Mouse (Mus musculus): ENCODE measurements at regions not wholly inside any gene's neighbourhood (a gene's known extent, or its start where the extent isn't known, plus 50 kb on each side); places are given as distances from the start of the nearest gene placed in this dataset.
A peak's percentile ranks its signal among the peaks of the same experiment; 100 is the strongest.

DNA sequence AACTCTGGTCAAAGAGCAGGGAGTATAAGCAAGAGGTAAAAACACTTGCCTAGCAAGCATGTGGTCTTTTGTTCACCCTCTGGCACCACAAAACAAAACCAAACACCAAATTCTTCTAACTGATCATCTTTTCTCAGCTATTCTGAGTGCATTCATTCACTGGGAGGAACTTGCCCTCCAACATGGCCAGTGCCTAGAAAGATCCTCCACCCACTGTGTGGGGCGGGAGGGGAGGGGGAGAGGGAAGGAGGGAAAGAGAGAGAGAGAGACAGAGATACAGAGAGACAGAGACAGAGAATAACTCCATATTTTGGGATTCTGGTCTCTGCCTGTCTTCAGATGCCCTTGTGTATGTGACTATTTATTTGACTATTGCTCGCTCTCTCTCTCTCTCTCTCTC lies 360.9 kb downstream of the Nuf2 start:
- no peaks in the 10 kb centered on the region for H3K36me3 ChIP-seq (ENCODE audit: control insufficient read depth, insufficient read depth)
- H3K4me1 ChIP-seq (replicated peaks; ENCODE audit: control insufficient read depth, insufficient read depth, low read length), result no peaks in the 10 kb centered on the region
- no peak for ATAC-seq
- no peaks in the 10 kb centered on the region for H3K27me3 ChIP-seq (replicated peaks; ENCODE audit: control insufficient read depth, insufficient read depth, low read length)
- H3K4me2 ChIP-seq (ENCODE audit: low read length), result no peak overlapping the region
- no peak overlapping the region for H3K9ac ChIP-seq (replicated peaks; ENCODE audit: low read depth, low read length)
- H3K4me3 ChIP-seq (replicated peaks; ENCODE audit: low read length), result no peak overlapping the region
- 93% methylated on average over 2 of the region's 2 CpGs for WGBS
- no peak overlapping the region for H3K27ac ChIP-seq (ENCODE audit: low read length)
- H3K9me3 ChIP-seq (ENCODE audit: control insufficient read depth, low read length), result no peaks in the 10 kb centered on the region

DNA sequence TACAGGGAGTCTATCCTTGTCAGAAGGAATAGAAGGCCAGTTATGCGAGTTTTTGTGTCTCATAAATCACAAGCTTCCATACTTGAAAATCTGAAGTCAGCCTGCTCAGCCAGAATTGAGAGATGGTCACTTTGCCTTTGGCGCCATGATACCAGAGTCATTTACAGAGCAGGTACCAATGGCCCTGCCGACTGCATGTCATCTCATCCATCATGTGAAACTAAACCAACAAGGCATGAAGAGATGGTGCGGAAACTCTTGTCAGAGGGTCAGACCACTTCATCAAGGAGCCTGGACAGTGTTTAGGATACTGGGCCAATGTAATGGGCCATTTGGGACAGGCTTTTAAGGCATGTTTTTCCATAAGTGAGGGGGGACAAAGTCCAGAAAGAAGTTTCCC lies 363.2 kb downstream of the Nuf2 start:
- Histone ChIP-seq H3K4me2 (ENCODE audit: low read length) (no peak overlapping the region), H3K4me3 (replicated peaks; ENCODE audit: low read length) (no peak overlapping the region), H3K4me1 (replicated peaks; ENCODE audit: control insufficient read depth, insufficient read depth, low read length) (no peaks in the 10 kb centered on the region), H3K27me3 (replicated peaks; ENCODE audit: control insufficient read depth, insufficient read depth, low read length) (no peaks in the 10 kb centered on the region), H3K36me3 (ENCODE audit: control insufficient read depth, insufficient read depth) (no peaks in the 10 kb centered on the region), H3K27ac (ENCODE audit: low read length) (no peak overlapping the region), H3K9me3 (ENCODE audit: control insufficient read depth, low read length) (no peaks in the 10 kb centered on the region), H3K9ac (replicated peaks; ENCODE audit: low read depth, low read length) (no peak overlapping the region)
- 94% methylated on average over 4 of the region's 4 CpGs for WGBS
- no peak for ATAC-seq

DNA sequence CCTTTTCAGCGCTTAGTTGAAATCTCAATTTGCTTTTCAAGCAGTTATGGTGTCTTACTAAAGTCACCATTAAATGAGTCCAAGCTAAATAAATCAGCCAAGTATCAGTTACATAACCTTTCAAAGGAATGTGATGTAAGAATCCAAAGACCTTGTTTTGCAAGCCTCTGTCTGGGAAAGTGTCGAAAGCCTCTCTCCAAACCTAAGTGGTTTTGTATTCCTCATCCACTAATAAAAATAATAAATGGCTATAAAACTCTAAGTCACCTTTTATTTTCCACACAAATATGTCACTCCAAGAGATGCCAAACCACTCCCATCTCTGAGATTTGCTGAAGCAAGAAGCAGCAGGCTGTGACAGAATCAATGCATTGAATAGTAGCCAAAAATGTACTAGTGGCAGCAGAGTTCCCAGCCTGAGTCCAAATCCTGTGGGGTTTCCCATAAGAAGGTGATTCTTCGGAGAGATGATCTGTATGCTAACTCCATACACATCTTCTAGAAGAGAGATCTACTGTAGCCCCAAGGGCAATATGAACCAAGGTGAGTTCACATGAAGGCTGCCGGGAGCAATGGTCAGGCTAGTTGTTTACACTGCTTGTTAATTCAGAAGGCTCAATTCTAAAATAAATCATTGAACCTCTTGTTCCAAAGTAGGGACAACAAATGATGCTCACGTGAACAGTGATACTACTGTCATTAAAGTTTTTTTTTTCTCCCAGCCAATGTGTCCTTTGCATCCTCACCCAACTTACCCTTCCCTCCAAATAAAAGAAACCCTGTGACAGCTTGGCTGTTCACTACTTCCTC lies 365.0 kb downstream of the Nuf2 start:
- Histone ChIP-seq H3K4me1 (replicated peaks; ENCODE audit: control insufficient read depth, insufficient read depth, low read length) (no peaks in the 10 kb centered on the region), H3K4me3 (replicated peaks; ENCODE audit: low read length) (no peak overlapping the region), H3K36me3 (ENCODE audit: control insufficient read depth, insufficient read depth) (no peaks in the 10 kb centered on the region), H3K9me3 (ENCODE audit: control insufficient read depth, low read length) (no peaks in the 10 kb centered on the region), H3K4me2 (ENCODE audit: low read length) (no peak overlapping the region), H3K27ac (ENCODE audit: low read length) (no peak overlapping the region), H3K27me3 (replicated peaks; ENCODE audit: control insufficient read depth, insufficient read depth, low read length) (no peaks in the 10 kb centered on the region), H3K9ac (replicated peaks; ENCODE audit: low read depth, low read length) (no peak overlapping the region)
- no peak for ATAC-seq
- WGBS, result 85% methylated on average over 5 of the region's 5 CpGs

DNA sequence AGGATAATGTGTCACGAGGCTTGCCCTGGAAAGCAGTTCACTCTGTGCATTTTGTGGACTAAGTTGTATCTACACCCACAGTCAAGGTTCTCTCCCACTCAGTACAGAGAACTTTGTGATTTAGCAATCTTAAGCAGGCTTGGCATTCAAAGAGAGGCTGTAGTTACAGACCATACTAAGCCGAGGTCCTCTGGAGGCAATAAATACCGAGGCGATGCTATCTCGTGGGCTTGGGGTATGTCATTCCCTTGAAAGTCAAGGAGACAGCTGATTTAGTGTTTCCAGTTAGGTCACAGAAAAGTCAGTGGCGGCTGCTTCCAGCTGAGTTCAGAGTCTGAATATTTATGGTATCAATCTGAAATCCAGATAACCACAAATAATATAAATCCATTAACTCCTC lies 370.4 kb downstream of the Nuf2 start:
- 94% methylated on average over 6 of the region's 6 CpGs for WGBS

DNA sequence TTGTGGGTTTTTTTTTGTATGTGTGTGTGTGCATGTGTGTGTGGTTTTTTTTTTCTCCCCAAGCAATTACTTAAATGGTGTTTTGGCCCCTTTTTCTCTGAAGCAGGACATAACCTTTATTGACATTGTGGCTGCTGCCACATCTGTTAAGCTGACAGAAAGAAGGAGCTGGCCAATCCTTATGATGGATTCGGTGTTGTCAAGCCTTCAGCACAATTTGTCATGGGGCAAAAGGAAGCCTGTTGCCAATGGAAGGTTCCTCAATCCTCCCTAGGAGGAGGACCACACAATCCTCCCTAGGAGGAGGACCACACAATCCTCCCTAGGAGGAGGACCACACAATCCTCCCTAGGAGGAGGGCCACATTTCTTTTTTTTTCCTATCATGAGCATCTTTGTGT lies 371.0 kb downstream of the Nuf2 start:
- no peak overlapping the region for H3K27ac ChIP-seq (ENCODE audit: low read length)
- no peaks in the 10 kb centered on the region for H3K9me3 ChIP-seq (ENCODE audit: control insufficient read depth, low read length)
- H3K4me2 ChIP-seq (ENCODE audit: low read length), result no peak overlapping the region
- ATAC-seq, result no peak
- 84% methylated on average over 1 of the region's 1 CpGs for WGBS
- H3K27me3 ChIP-seq (replicated peaks; ENCODE audit: control insufficient read depth, insufficient read depth, low read length), result no peaks in the 10 kb centered on the region
- no peak overlapping the region for H3K4me3 ChIP-seq (replicated peaks; ENCODE audit: low read length)
- no peaks in the 10 kb centered on the region for H3K36me3 ChIP-seq (ENCODE audit: control insufficient read depth, insufficient read depth)
- H3K9ac ChIP-seq (replicated peaks; ENCODE audit: low read depth, low read length), result no peak overlapping the region
- H3K4me1 ChIP-seq (replicated peaks; ENCODE audit: control insufficient read depth, insufficient read depth, low read length), result 0 out of 2 replicates have a peak, but pooled peaks cover 6% of the 10 kb centered on the region

More for the DNA sequence above, 370.4 kb downstream of the Nuf2 start:
- no peak overlapping the region for H3K4me3 ChIP-seq (replicated peaks; ENCODE audit: low read length)
- H3K9ac ChIP-seq (replicated peaks; ENCODE audit: low read depth, low read length), result no peak overlapping the region
- H3K27me3 ChIP-seq (replicated peaks; ENCODE audit: control insufficient read depth, insufficient read depth, low read length), result no peaks in the 10 kb centered on the region
- no peak for ATAC-seq
- H3K4me1 ChIP-seq (replicated peaks; ENCODE audit: control insufficient read depth, insufficient read depth, low read length), result 0 out of 2 replicates have a peak, but pooled peaks cover 4% of the 10 kb centered on the region
- H3K36me3 ChIP-seq (ENCODE audit: control insufficient read depth, insufficient read depth), result no peaks in the 10 kb centered on the region
- no peaks in the 10 kb centered on the region for H3K9me3 ChIP-seq (ENCODE audit: control insufficient read depth, low read length)
- no peak overlapping the region for H3K4me2 ChIP-seq (ENCODE audit: low read length)
- H3K27ac ChIP-seq (ENCODE audit: low read length), result no peak overlapping the region

DNA sequence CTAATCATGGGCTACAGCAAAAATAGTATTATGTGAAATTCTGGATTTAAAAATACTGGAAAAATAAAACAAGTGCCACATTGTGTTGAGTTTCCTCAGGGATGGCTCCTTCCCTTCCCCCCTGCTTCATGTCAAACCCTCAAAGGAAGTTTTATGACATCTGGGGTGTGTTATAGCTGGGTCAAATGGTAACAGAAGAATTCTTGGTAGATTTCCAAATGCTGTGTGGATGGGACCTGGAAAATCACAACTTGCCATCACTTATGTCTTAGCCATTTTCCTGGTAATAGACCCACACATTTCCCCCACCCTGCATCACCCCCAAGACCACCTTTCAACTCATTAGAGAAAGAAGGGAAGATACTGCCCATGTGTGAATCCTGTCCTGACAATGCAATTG lies 371.5 kb downstream of the Nuf2 start:
- no peaks in the 10 kb centered on the region for H3K9me3 ChIP-seq (ENCODE audit: control insufficient read depth, low read length)
- no peak overlapping the region for H3K27ac ChIP-seq (ENCODE audit: low read length)
- H3K4me3 ChIP-seq (replicated peaks; ENCODE audit: low read length), result no peak overlapping the region
- no peaks in the 10 kb centered on the region for H3K27me3 ChIP-seq (replicated peaks; ENCODE audit: control insufficient read depth, insufficient read depth, low read length)
- H3K9ac ChIP-seq (replicated peaks; ENCODE audit: low read depth, low read length), result no peak overlapping the region
- no peak overlapping the region for H3K4me2 ChIP-seq (ENCODE audit: low read length)
- 0 out of 2 replicates have a peak, but pooled peaks cover 6% of the 10 kb centered on the region for H3K4me1 ChIP-seq (replicated peaks; ENCODE audit: control insufficient read depth, insufficient read depth, low read length)
- no peaks in the 10 kb centered on the region for H3K36me3 ChIP-seq (ENCODE audit: control insufficient read depth, insufficient read depth)
- ATAC-seq, result no peak

DNA sequence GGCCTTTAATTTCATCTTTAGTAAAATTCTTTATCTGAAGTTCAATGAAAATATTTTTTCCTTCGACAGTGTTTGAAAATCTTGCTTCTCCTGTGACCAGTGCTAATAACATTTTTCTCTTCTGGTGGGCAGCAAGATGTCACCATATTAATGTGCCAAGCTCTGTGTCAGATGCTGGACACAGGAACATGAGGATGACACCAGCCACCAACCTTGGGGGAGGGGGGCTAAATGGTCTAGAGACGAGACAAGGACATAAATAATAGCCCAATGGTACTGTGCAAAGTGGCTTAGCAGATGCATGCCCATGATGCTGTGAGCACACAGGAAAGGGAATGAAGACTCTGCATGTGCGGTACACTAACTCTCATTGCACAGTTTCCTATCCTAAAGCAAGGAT lies 373.8 kb downstream of the Nuf2 start:
- WGBS, result 90% methylated on average over 3 of the region's 3 CpGs
- no peak for ATAC-seq
- H3K36me3 ChIP-seq (ENCODE audit: control insufficient read depth, insufficient read depth), result no peaks in the 10 kb centered on the region

DNA sequence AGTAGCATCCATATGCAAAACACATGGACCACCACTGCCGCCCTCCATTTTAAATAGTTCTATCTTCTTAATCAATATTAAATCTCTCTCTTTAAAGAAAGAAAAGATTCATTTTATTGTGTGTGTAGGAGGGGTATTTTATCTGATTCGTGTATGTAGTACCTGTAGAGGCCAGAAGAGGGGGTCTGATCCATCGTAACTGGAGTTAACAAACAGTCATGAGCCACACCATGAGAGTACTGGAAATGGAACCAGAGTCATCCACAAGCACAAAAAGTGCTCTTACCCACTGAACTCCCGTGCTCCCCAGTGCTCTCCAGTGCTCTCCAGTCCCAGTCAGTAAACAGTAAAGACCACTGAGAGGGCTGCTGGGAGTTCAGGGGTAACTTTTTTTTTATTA lies 374.4 kb downstream of the Nuf2 start:
- Histone ChIP-seq H3K9ac (replicated peaks; ENCODE audit: low read depth, low read length) (no peak overlapping the region), H3K4me2 (ENCODE audit: low read length) (no peak overlapping the region), H3K27ac (ENCODE audit: low read length) (no peak overlapping the region; the same call in 1 of the 2 replicates), H3K4me3 (replicated peaks; ENCODE audit: low read length) (no peak overlapping the region), H3K4me1 (replicated peaks; ENCODE audit: control insufficient read depth, insufficient read depth, low read length) (0 out of 2 replicates have a peak, but pooled peaks cover 6% of the 10 kb centered on the region), H3K27me3 (replicated peaks; ENCODE audit: control insufficient read depth, insufficient read depth, low read length) (no peaks in the 10 kb centered on the region), H3K36me3 (ENCODE audit: control insufficient read depth, insufficient read depth) (no peaks in the 10 kb centered on the region), H3K9me3 (ENCODE audit: control insufficient read depth, low read length) (no peaks in the 10 kb centered on the region)
- WGBS, result 87% methylated on average over 4 of the region's 4 CpGs
- no peak for ATAC-seq

More for the DNA sequence above, 373.8 kb downstream of the Nuf2 start:
- 0 out of 2 replicates have a peak, but pooled peaks cover 6% of the 10 kb centered on the region for H3K4me1 ChIP-seq (replicated peaks; ENCODE audit: control insufficient read depth, insufficient read depth, low read length)
- no peak overlapping the region for H3K4me2 ChIP-seq (ENCODE audit: low read length)
- H3K27ac ChIP-seq (ENCODE audit: low read length), result no peak overlapping the region
- no peaks in the 10 kb centered on the region for H3K27me3 ChIP-seq (replicated peaks; ENCODE audit: control insufficient read depth, insufficient read depth, low read length)
- H3K9me3 ChIP-seq (ENCODE audit: control insufficient read depth, low read length), result no peaks in the 10 kb centered on the region
- no peak overlapping the region for H3K9ac ChIP-seq (replicated peaks; ENCODE audit: low read depth, low read length)
- no peak overlapping the region for H3K4me3 ChIP-seq (replicated peaks; ENCODE audit: low read length)

DNA sequence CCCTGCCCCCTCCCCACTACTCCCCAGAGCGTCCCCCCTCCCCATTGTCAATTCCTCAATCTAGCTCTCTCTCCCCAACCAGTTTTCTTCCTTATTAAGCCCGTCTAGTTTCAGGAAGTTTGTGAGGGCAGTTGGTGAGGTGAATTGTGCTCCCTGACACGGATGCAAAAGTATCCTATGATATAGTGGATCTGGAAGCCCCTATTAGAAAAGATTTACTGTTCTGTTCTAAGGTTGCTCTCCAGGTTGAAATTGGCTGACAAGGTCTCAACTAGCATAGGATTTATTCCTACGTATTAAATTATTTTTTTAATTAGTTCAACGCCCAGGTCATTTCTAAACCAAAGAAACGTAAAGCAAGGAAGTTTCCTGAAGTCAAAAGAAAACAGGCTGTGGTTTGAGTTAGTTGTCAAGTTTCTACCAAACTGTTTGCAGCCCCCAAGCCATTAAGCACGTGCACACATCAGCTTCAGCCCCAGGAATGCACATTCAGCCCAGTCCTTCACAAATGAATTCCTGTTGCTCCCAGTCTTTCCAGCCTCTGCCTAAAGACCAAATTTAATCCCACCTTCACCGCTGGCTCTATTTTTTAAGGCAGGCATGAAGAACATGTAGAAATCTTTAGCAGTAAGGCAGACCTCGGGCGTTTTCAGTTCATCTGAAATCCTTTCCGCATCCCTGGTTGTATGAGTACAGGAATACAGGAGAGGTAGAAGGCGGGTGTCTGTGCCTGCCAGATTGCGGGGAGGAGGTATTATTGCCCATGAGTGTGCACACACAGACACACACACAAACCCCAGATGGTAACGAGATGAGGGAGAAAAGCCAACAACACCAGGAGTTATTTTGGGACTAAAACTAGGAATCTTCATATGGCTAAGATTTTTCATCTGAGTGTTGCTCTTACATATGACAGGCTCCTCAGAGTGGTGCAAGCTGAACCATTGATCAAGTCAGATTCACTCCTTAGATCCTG lies 375.5 kb downstream of the Nuf2 start:
- Histone ChIP-seq H3K4me1 (replicated peaks; ENCODE audit: control insufficient read depth, insufficient read depth, low read length) (0 out of 2 replicates have a peak, but pooled peaks cover 6% of the 10 kb centered on the region), H3K27ac (ENCODE audit: low read length) (peak overlapping the region; percentile 68)
- 63% methylated on average over 14 of the region's 14 CpGs for WGBS

More for the DNA sequence above, 375.5 kb downstream of the Nuf2 start:
- Histone ChIP-seq H3K27me3 (replicated peaks; ENCODE audit: control insufficient read depth, insufficient read depth, low read length) (no peaks in the 10 kb centered on the region), H3K4me2 (ENCODE audit: low read length) (no peak overlapping the region), H3K36me3 (ENCODE audit: control insufficient read depth, insufficient read depth) (no peaks in the 10 kb centered on the region), H3K9ac (replicated peaks; ENCODE audit: low read depth, low read length) (no peak overlapping the region), H3K4me3 (replicated peaks; ENCODE audit: low read length) (no peak overlapping the region), H3K9me3 (ENCODE audit: control insufficient read depth, low read length) (no peaks in the 10 kb centered on the region)
- ATAC-seq, result peak; percentile 91

Measured in forebrain, embryonic 16.5 days (tissue).